Mouse (Mus musculus) testis, adult 2 months (tissue): ENCODE measurements at regions not wholly inside any gene's neighbourhood (a gene's known extent, or its start where the extent isn't known, plus 50 kb on each side); places are given as distances from the start of the nearest gene placed in this dataset.

Experiments
- CTCF ChIP-seq: fragments of 200-500 bp; IDR thresholded peaks from 2 replicates; pipeline ENCODE4 v1.5.1; 2012; ENCODE audit warnings: low read depth, mild to moderate bottlenecking, inconsistent platforms, low read length, moderate library complexity; ENCODE audit not compliant: control insufficient read depth, insufficient read depth, insufficient replicate concordance
- POLR2A ChIP-seq: fragments of 200-500 bp; IDR thresholded peaks from 2 replicates; pipeline ENCODE4 v1.6.1; 2012; ENCODE audit warnings: low read depth, mild to moderate bottlenecking, inconsistent platforms, low read length, moderate library complexity; ENCODE audit not compliant: control insufficient read depth

- TF ChIP-seq POLR2A (no peak), CTCF (no peak)
These were observed 88.8 kb upstream of the Zkscan2 start for GRCm38 (mm10) chr7:123589099-123589498.
